Mouse (Mus musculus) lung, embryonic 14.5 days (tissue): ENCODE measurements around the gene Gpx1. TPM values are rescaled to one million over a fixed set of nuclear protein-coding genes. Genes with fewer than 3 reads are reported as not detected.

Source experiments
- ATAC-seq: fragments of 200-750 bp; cut with Nextera tagmentation; 2 replicates; pipeline ENCODE4 v1.8.0; 2017; ENCODE audit warnings: mild to moderate bottlenecking, moderate TSS enrichment, moderate library complexity; ENCODE audit not compliant: insufficient read depth
- DNase-seq: peaks from one replicate; pipeline ENCODE4 v3.0.0-alpha.2; 2015
- H3K27ac ChIP-seq: fragments of 300-500 bp; sonication (generic); 2 replicates; pipeline ENCODE4 v1.5.1; 2014; ENCODE audit warnings: low read depth, mild to moderate bottlenecking, moderate library complexity
- H3K27me3 ChIP-seq: fragments of 300-500 bp; sonication (generic); 2 replicates; pipeline ENCODE4 v1.6.1; 2014; ENCODE audit warnings: low read length, control low read depth; ENCODE audit not compliant: insufficient read depth
- H3K36me3 ChIP-seq: fragments of 300-500 bp; sonication (generic); 2 replicates; pipeline ENCODE4 v1.6.1; 2014; ENCODE audit warnings: control low read depth; ENCODE audit not compliant: insufficient read depth
- H3K4me1 ChIP-seq: fragments of 300-500 bp; sonication (generic); 2 replicates; pipeline ENCODE4 v1.6.1; 2014; ENCODE audit warnings: antibody characterized with exemption, control low read depth; ENCODE audit not compliant: insufficient read depth
- H3K4me2 ChIP-seq: fragments of 300-500 bp; sonication (generic); 2 replicates; pipeline ENCODE4 v1.6.1; 2014; ENCODE audit warnings: mild to moderate bottlenecking
- H3K4me3 ChIP-seq: fragments of 300-500 bp; sonication (generic); 2 replicates; pipeline ENCODE4 v1.5.1; 2014; ENCODE audit warnings: low read depth, low read length
- H3K9ac ChIP-seq: fragments of 300-500 bp; sonication (generic); 2 replicates; pipeline ENCODE4 v1.6.1; 2014
- H3K9me3 ChIP-seq: fragments of 300-500 bp; sonication (generic); 2 replicates; pipeline ENCODE4 v1.6.1; 2016; ENCODE audit warnings: low read depth, low read length, control low read depth
- CTCF ChIP-seq: IDR thresholded peaks from 2 replicates; pipeline ENCODE4 v1.5.1; 2016; ENCODE audit warnings: antibody characterized with exemption, low read depth
- WGBS: fragments of 180-500 bp; shearing (Covaris S2); extraction: QIAGEN DNeasy Blood & Tissue Kit; methylation state at CpG from one replicate; pipeline ENCODE4 v1.1.7; 2014; 5-methylcytosine and 5-hydroxymethylcytosine counted together
- polyA plus RNA-seq: library from polyadenylated mRNA; unstranded; fragments of >200 nt; fragmentation: Nextera tagmentation; extraction: Ambion mirVana; gene quantifications from 2 replicates; pipeline ENCODE4 v1.2.1, GENCODE M21; 2014

Gpx1 gene
- polyA plus RNA-seq, 1 experiment from 2014 or later, result 664 TPM

GRCm38 (mm10) chr9:108381382-108381781, 42.7 kb downstream of the Gpx1 start:
- Histone ChIP-seq H3K27me3 (no peaks in the 10 kb centered on the region), H3K4me3 (no peak overlapping the region), H3K4me2 (no peak overlapping the region), H3K36me3 (peaks cover 91% of the 10 kb centered on the region), H3K9me3 (no peaks in the 10 kb centered on the region), H3K4me1 (no peaks in the 10 kb centered on the region), H3K27ac (no peak overlapping the region), H3K9ac (no peak overlapping the region)
- ATAC-seq (no peak), DNase-seq (no peak)
- 80% methylated on average over 9 of the region's 9 CpGs for WGBS
- no peak for TF ChIP-seq CTCF

DNA sequence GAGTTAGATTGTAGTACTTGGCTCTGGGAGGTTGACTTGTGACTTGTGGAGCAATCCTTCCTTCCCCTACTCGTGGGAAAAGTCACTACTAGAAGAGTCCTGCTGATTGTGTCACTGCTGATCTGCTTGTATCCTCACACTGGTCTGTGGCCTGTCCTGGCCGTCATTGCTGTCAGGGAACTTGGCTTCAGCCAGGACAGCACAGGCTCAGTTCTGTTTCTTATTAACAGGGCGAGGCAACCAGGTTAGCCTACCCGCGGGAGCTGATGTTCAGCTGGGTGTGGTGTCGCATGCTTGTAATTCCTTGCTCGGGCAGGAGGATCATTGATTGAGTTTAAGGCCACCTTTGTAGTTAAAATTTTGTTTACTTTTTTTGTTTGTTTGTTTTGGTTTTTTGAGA, 46.3 kb downstream of the Gpx1 start:
- H3K36me3 ChIP-seq, result peaks cover 90% of the 10 kb centered on the region
- no peak for ATAC-seq
- whole genome bisulfite sequencing, result 61% methylated on average over 7 of the region's 7 CpGs
- no peak overlapping the region for H3K4me2 ChIP-seq
- H3K9me3 ChIP-seq, result no peaks in the 10 kb centered on the region
- H3K4me1 ChIP-seq, result no peaks in the 10 kb centered on the region
- no peak overlapping the region for H3K4me3 ChIP-seq
- no peak overlapping the region for H3K27ac ChIP-seq
- no peaks in the 10 kb centered on the region for H3K27me3 ChIP-seq
- no peak overlapping the region for H3K9ac ChIP-seq
- DNase-seq, result no peak
- TF ChIP-seq CTCF, result no peak

- H3K27me3 ChIP-seq, result no peaks in the 10 kb centered on the region
- ATAC-seq, result no peak
- H3K4me3 ChIP-seq, result no peak overlapping the region
- H3K27ac ChIP-seq, result no peak overlapping the region
- no peak overlapping the region for H3K4me2 ChIP-seq
- TF ChIP-seq CTCF, result no peak
- DNase-seq, result no peak
- H3K4me1 ChIP-seq, result no peaks in the 10 kb centered on the region
- peaks cover 92% of the 10 kb centered on the region for H3K36me3 ChIP-seq
- H3K9ac ChIP-seq, result no peak overlapping the region
- no peaks in the 10 kb centered on the region for H3K9me3 ChIP-seq
- WGBS, result 85% methylated on average over 4 of the region's 4 CpGs
Observed at GRCm38 (mm10) chr9:108386816-108387215, 48.1 kb downstream of the Gpx1 start.

DNA sequence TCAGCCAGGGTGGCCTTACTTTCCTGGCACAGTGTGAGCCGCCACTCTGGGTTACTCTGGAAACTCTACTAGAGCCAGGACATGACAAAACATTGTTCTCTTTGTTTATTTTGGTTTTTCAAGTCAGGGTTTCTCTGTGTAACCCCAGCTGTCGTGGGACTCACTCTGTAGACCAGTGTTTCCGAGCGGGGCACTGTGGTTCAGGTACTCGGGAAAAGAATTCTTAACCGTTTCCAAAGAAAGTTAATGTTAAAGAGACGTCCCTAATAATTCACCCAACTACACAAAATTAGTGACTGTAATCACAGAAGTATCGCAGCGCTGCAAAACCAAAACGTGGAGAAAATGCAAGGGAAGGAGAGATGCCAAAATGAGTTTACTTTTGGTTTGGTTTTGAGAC, 49.9 kb downstream of the Gpx1 start:
- DNase-seq (no peak), ATAC-seq (no peak)
- H3K9me3 ChIP-seq, result no peaks in the 10 kb centered on the region
- peaks cover 92% of the 10 kb centered on the region for H3K36me3 ChIP-seq
- TF ChIP-seq CTCF, result no peak
- no peak overlapping the region for H3K4me3 ChIP-seq
- H3K9ac ChIP-seq, result no peak overlapping the region
- no peaks in the 10 kb centered on the region for H3K4me1 ChIP-seq
- H3K4me2 ChIP-seq, result no peak overlapping the region
- H3K27ac ChIP-seq, result no peak overlapping the region
- WGBS, result 73% methylated on average over 10 of the region's 10 CpGs
- no peaks in the 10 kb centered on the region for H3K27me3 ChIP-seq

GRCm38 (mm10) chr9:108389220-108389619, 50.5 kb downstream of the Gpx1 start:
- Histone ChIP-seq H3K4me3 (no peak overlapping the region), H3K4me2 (no peak overlapping the region), H3K36me3 (peaks cover 86% of the 10 kb centered on the region), H3K27ac (no peak overlapping the region), H3K27me3 (no peaks in the 10 kb centered on the region), H3K9me3 (no peaks in the 10 kb centered on the region), H3K9ac (no peak overlapping the region), H3K4me1 (no peaks in the 10 kb centered on the region)
- TF ChIP-seq CTCF, result no peak
- ATAC-seq (no peak), DNase-seq (no peak)
- 76% methylated on average over 6 of the region's 6 CpGs for WGBS

Other genes with a start within 250 kb of the Gpx1 start
- 49.4 and 49.9 TPM in 2 replicates for gene Apeh, start 244.3 kb upstream of the Gpx1 start, polyA plus RNA-seq
- gene Bsn, start 148.5 kb upstream of the Gpx1 start, polyA plus RNA-seq, result 0.15 and 0.24 TPM in 2 replicates
- gene Dag1, start 74.9 kb upstream of the Gpx1 start, polyA plus RNA-seq, result 102 and 106 TPM in 2 replicates
- gene Nicn1, start 48.5 kb upstream of the Gpx1 start, polyA plus RNA-seq, result 33.1 and 34.3 TPM in 2 replicates
- 20.9 and 21.3 TPM in 2 replicates for gene Amt, start 42.0 kb upstream of the Gpx1 start, polyA plus RNA-seq
- gene Rhoa, start 32.8 kb upstream of the Gpx1 start, polyA plus RNA-seq, result 321 and 332 TPM in 2 replicates
- 20.1 and 24.9 TPM in 2 replicates for gene Tcta, start 32.7 kb upstream of the Gpx1 start, polyA plus RNA-seq
- gene Usp4, start 8.9 kb downstream of the Gpx1 start, polyA plus RNA-seq, result 110 and 113 TPM in 2 replicates
- 0.78 and 1.1 TPM in 2 replicates for gene 1700102P08Rik, start 53.9 kb downstream of the Gpx1 start, polyA plus RNA-seq
- 3.0 and 4.1 TPM in 2 replicates for gene Ccdc36, start 89.6 kb downstream of the Gpx1 start, polyA plus RNA-seq
- not detected in 2 replicates for gene BC048562, start 97.6 kb downstream of the Gpx1 start, polyA plus RNA-seq
- gene Ccdc71, start 121.6 kb downstream of the Gpx1 start, polyA plus RNA-seq, result 46.7 and 46.9 TPM in 2 replicates
- gene Klhdc8b, start 122.7 kb downstream of the Gpx1 start, polyA plus RNA-seq, result 46.4 and 46.7 TPM in 2 replicates
- 47.9 and 48.6 TPM in 2 replicates for gene Lamb2, start 140.8 kb downstream of the Gpx1 start, polyA plus RNA-seq
- 56.9 and 63.3 TPM in 2 replicates for gene Usp19, start 151.7 kb downstream of the Gpx1 start, polyA plus RNA-seq
- 97.1 and 97.7 TPM in 2 replicates for gene Qars, start 168.8 kb downstream of the Gpx1 start, polyA plus RNA-seq
- 139 and 145 TPM in 2 replicates for gene Qrich1, start 177.9 kb downstream of the Gpx1 start, polyA plus RNA-seq
- 199 and 202 TPM in 2 replicates for gene Impdh2, start 221.4 kb downstream of the Gpx1 start, polyA plus RNA-seq
- gene Ndufaf3, start 228.5 kb downstream of the Gpx1 start, polyA plus RNA-seq, result 39.7 and 46.9 TPM in 2 replicates
- gene Dalrd3, start 231.0 kb downstream of the Gpx1 start, polyA plus RNA-seq, result 112 and 127 TPM in 2 replicates
- gene Wdr6, start 239.8 kb downstream of the Gpx1 start, polyA plus RNA-seq, result 106 and 117 TPM in 2 replicates